Comparison of ENCODE assay signal across 8 mouse cellular contexts in genomic region chr7:7277966-7278567, GRCm38 (mm10). TPM values are rescaled to one million over a fixed set of nuclear protein-coding genes. Genes with fewer than 3 reads are reported as not detected.
DNase-seq lines count a peak whose midpoint lies in the region; ATAC-seq and TF ChIP-seq lines count a peak whose summit lies in the region.
"Not testable (repeated sequence)": the region's sequence is repeated elsewhere in the genome, so short reads cannot be mapped to it uniquely, and the experiment has no call there.

TSS of gene Gm45844 (minus strand) at chr7:7278289.

- TF ChIP-seq CTCF in kidney, postnatal 0 days (IDR thresholded peaks at IDR 0.05; ENCODE audit: low read depth): peak; percentile 96

- not testable (repeated sequence) for H3ac ChIP-seq in myocyte (ENCODE audit: control insufficient read depth, insufficient read length)

- H3K4me3 ChIP-seq in erythroblast, embryonic 14.5 days (replicated peaks): peak within 1 kb of the TSS; percentile 64
- peak within 1 kb of the TSS; percentile 31 for H3K4me3 ChIP-seq in heart, embryonic 12.5 days
- H3K4me3 ChIP-seq in kidney, postnatal 0 days (replicated peaks; ENCODE audit: low read depth, low read length): peak within 1 kb of the TSS; percentile 30
- peak within 1 kb of the TSS; percentile 45 for H3K4me3 ChIP-seq in liver, embryonic 11.5 days (ENCODE audit: low read depth, low read length)
- H3K4me3 ChIP-seq in myocyte: not testable (repeated sequence)

- H3K27ac ChIP-seq in heart, embryonic 12.5 days (ENCODE audit: poor library complexity, severe bottlenecking); liver, embryonic 11.5 days (ENCODE audit: low read depth, low read length): not testable (repeated sequence)
- peak within 1 kb of the TSS; percentile 58; the same call in 1 of the 2 replicates for H3K27ac ChIP-seq in kidney, postnatal 0 days

- H3K9ac ChIP-seq in heart, embryonic 12.5 days: 0 out of 2 replicates have a peak within 1 kb of the TSS, but pooled peaks have one; percentile 0
- H3K9ac ChIP-seq in kidney, postnatal 0 days (ENCODE audit: low read depth, low read length): peak within 1 kb of the TSS; percentile 28; the same call in 1 of the 2 replicates
- peak within 1 kb of the TSS; percentile 63 for H3K9ac ChIP-seq in liver, embryonic 11.5 days (ENCODE audit: low read depth, low read length)

- 46% methylated on average over 45 of the region's 45 CpGs for WGBS in heart, embryonic 12.5 days
- WGBS in kidney, postnatal 0 days: 31% methylated on average over 45 of the region's 45 CpGs
- WGBS in liver, embryonic 11.5 days: 41% methylated on average over 45 of the region's 45 CpGs

- peaks cover 10% of the 10 kb centered on the region for H3K36me3 ChIP-seq in erythroblast, embryonic 14.5 days (ENCODE audit: control insufficient read depth)
- H3K36me3 ChIP-seq in heart, embryonic 12.5 days; kidney, postnatal 0 days (ENCODE audit: insufficient read depth, low read length); liver, embryonic 11.5 days (ENCODE audit: control insufficient read depth, insufficient read depth, low read length); myocyte (ENCODE audit: control insufficient read depth, insufficient read depth): not testable (repeated sequence)

- not testable (repeated sequence) for TF ChIP-seq POLR2A in myocyte (IDR thresholded peaks at IDR 0.05; ENCODE audit: insufficient read length, low read depth)

- peak; percentile 100 for ATAC-seq in heart, embryonic 12.5 days (ENCODE audit: insufficient number of reproducible peaks, low FRiP score)
- ATAC-seq in kidney, postnatal 0 days (replicated peaks; ENCODE audit: low FRiP score, low read depth): peak; percentile 99
- ATAC-seq in liver, embryonic 11.5 days (replicated peaks; ENCODE audit: low FRiP score): peak; percentile 100

- H3K9me3 ChIP-seq in erythroblast, embryonic 14.5 days (ENCODE audit: control insufficient read depth, low read length); heart, embryonic 12.5 days (replicated peaks); kidney, postnatal 0 days (replicated peaks; ENCODE audit: low read length); liver, embryonic 11.5 days (ENCODE audit: control insufficient read depth, low read length): not testable (repeated sequence)

- not testable (repeated sequence) for H3K79me2 ChIP-seq in myocyte (ENCODE audit: control insufficient read depth, insufficient read depth)

- H3K4me1 ChIP-seq in erythroblast, embryonic 14.5 days (ENCODE audit: control insufficient read depth); heart, embryonic 12.5 days (replicated peaks); kidney, postnatal 0 days (replicated peaks; ENCODE audit: insufficient read depth, low read length); liver, embryonic 11.5 days (replicated peaks; ENCODE audit: control insufficient read depth, insufficient read depth, low read length): not testable (repeated sequence)

- H3K27me3 ChIP-seq in erythroblast, embryonic 14.5 days (ENCODE audit: control insufficient read depth); heart, embryonic 12.5 days (replicated peaks); kidney, postnatal 0 days (ENCODE audit: insufficient read depth, low read length); liver, embryonic 11.5 days (replicated peaks; ENCODE audit: control insufficient read depth, insufficient read depth, low read length); myocyte (ENCODE audit: control insufficient read depth, insufficient read depth, insufficient read length): not testable (repeated sequence)

- H3K4me2 ChIP-seq in heart, embryonic 12.5 days: peak within 1 kb of the TSS; percentile 22
- H3K4me2 ChIP-seq in kidney, postnatal 0 days (ENCODE audit: low read length): peak within 1 kb of the TSS; percentile 46
- H3K4me2 ChIP-seq in liver, embryonic 11.5 days: peak within 1 kb of the TSS; percentile 52
- H3K4me2 ChIP-seq in myocyte (ENCODE audit: low read depth): peak within 1 kb of the TSS; percentile 12

- peak; percentile 64 for DNase-seq in 3T3-L1 (ENCODE audit: low read depth, low spot score)
- DNase-seq in adrenal gland, postnatal 4 days (ENCODE audit: low spot score in 2 of 2): peak; percentile 74 to 81
- peak; percentile 65 for DNase-seq in kidney, postnatal 0 days (ENCODE audit: low spot score)
- DNase-seq in liver, embryonic 11.5 days (ENCODE audit: low spot score): peak; percentile 78
- peak; percentile 81 to 90 for DNase-seq in spleen, postnatal 4 days (ENCODE audit: low spot score in 2 of 2)

RNA-seq across cellular contexts. Expression of gene Gm45844, which starts in this region (rescaled TPM):
- total RNA-seq in adrenal gland, postnatal 4 days (2021): 1 to 10 TPM; 2.8 to 3.0 TPM
- not detected in 2 replicates for polyA plus RNA-seq in erythroblast, embryonic 14.5 days (2012)
- 1.4 and 2.6 TPM in 2 replicates for polyA plus RNA-seq in heart, embryonic 12.5 days (2016; fragmentation: Nextera tagmentation; extraction: Ambion mirVana)
- 2.2 and 3.3 TPM in 2 replicates for polyA plus RNA-seq in kidney, postnatal 0 days (2015; fragmentation: Nextera tagmentation; extraction: Ambion mirVana)
- 2.3 and 2.8 TPM in 2 replicates for polyA plus RNA-seq in liver, embryonic 11.5 days (2014; fragmentation: Nextera tagmentation; extraction: Ambion mirVana)
- 0.59 TPM for polyA plus RNA-seq in myocyte (2012; fragmentation: generic; extraction: Trizol)

Comparison
In these comparisons a context has a peak if more than half of its experiments do, and no peak if none do; other contexts are left out.
1. H3K9ac ChIP-seq: peak in every context shown above with its lines; median percentile 63 in liver, embryonic 11.5 days; 28 in kidney, postnatal 0 days; 0 in heart, embryonic 12.5 days.